Mouse (Mus musculus): Measurements from ENCODE around the gene Dph1.

- TF ChIP-seq CTCF (conservative IDR thresholded peaks at IDR 0.05; ENCODE audit: low read length) = no peak
- no peak for TF ChIP-seq POU5F1 (IDR thresholded peaks at IDR 0.05; ENCODE audit: borderline replicate concordance, low read length)
- TF ChIP-seq NANOG (IDR thresholded peaks at IDR 0.05; ENCODE audit: borderline replicate concordance, low read length) = no peak
Measured at GRCm38 (mm10) chr11:75232434-75232833, 41.4 kb upstream of the Dph1 start.

All from E14TG2a.4 (cell line).